Mouse (Mus musculus) gastrocnemius, postnatal 4 days (tissue): ENCODE data around the gene Rab34. TPM values are rescaled to one million over a fixed set of nuclear protein-coding genes. Genes with fewer than 3 reads are reported as not detected.
A peak's percentile ranks its signal among the peaks of the same experiment; 100 is the strongest.
"Not testable (repeated sequence)": the region's sequence is repeated elsewhere in the genome, so short reads cannot be mapped to it uniquely, and the experiment has no call there.

ENCODE experiments used
- DNase-seq, 2 experiments: peaks; one replicate each; pipeline ENCODE4 v3.0.0; 2021 to 2022; ENCODE audit warnings: low spot score in 2 of 2, mixed read lengths in 2 of 2
- total RNA-seq, 2 experiments: library from RNA; stranded (reverse); gene quantifications; 2 replicates each; pipeline ENCODE4 v1.2.3; 2021

Gene Rab34
- total RNA-seq, 2 experiments from 2014 or later, result 43.9 to 45.7 TPM

DNA sequence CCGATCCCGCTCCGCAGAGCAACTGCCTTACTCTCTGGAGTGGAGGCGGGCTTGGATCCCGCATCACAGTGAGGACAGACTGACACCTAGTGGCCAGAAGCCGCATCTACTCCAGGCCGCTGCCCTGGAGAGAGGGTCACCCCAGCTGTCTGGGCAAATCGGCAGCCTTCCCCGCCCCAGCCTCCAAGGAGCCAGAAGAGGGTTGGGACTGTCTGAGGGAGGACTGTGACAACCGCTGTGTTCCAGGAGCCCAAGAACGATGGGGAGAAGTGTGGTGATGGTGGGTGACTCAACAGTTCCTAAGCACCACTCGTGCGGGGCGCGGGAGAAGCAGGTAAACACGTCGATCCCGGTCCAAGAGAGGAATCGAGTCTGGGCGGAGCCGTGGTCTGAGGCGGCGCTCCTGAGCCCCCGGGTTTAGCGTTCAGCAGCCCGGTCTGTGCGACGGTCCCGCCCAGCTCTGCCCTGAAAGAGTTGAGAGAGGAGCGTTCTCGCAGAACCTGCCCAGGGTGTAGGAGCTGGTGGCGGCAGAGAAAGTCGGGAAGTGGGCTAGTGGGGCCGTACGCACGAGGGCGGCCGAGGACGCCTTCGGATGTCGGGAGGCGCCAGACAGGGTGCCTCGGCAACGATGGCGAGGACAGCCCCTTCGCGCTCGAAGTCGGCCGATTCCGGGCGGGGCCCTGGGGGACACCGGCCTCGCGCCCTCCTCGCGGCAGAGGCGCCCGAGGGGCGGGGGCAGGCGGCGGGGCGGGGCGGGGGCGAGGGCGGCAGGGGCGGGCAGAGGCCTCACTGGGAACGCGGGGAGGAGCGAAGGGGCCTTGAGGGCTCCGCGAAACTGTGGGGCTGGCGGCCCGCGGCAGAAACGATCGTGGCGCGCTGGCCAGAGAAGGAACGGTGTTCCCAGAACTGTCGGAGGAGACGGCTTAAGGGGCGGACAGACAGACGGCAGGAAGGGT lies 10.0 kb upstream of the Rab34 start:
- peak; percentile 91 to 96 for DNase-seq

DNA sequence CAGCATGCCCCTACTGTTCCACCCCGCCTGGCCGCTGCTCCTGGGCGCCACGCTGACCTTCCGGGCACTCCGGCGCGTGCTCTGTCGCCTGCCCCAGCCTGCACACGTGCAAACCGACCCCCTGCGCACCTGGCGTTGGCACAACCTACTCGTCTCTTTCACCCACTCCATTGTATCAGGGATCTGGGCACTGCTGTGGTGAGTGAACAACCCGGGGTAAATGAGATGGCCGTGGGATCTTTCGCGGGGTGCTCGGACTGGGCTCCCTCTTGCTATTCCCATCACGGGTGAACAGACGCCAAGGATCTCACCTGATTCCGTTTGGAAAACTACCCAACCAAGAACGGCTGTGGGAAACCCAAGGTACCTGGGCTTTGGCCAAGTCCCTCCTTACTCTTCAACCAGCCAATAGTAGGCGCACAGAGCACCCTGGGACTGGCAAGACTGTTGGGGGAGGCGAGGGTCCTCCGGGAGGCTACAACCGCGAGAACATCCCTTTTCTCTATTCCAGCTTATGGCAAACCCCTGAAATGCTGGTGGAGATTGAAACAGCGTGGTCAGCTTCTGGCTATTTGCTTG lies 9.3 kb upstream of the Rab34 start:
- peak in 1 of 2 experiments; percentile 61 for DNase-seq

DNA sequence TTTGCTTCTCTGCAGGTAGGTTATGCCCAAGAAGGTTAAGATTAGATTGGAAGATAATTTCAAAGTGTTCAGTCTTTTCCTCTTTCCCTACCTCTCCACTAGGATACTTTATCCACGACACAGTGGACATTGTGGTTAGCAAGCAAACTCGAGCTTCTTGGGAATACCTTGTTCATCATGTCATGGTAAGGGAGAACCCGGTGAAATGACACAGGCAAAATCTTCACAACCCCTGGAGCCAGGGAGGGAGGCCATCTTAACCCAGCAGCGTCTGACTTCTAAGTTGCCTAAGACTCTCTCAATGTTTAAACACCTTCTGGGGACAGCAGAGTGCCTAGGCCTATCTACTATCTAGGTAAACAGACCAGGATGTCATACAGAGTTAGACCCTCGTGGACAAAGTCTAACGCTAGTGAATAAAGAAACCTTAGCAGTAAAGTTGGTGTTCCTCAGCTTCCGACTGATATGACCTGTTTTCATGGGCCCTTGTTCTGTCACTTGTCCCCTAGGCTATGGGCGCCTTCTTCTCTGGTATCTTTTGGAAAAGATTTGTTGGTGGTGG lies 8.7 kb upstream of the Rab34 start:
- no peak for DNase-seq

- no peak for DNase-seq
These were observed 8.0 kb upstream of the Rab34 start for GRCm38 (mm10) chr11:78180081-78180761.

DNA sequence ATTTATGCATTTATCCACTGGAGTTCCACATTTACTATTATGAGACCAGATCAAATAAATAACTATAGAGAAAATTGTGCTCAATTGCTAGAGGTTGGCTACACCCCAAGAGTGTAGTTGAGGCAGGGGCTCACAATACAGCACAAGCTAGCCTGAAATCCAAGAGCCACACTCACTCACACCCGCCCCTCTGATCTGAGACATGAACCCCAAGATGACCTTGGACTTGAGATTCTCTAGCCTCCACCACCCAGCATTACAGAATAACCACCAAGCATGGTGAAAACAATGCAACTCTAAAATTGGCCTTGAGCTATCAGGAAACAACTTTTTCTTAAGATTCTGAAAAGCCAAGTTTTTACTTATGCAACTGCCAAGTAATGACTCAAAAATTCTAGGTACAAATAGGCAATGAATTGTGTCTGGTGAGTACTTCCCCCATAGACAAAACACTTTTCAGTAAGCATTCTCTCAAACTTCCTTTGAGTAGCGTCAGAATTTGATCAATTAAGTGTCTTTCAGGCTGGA lies 6.3 kb upstream of the Rab34 start:
- no peak for DNase-seq

- no peak for DNase-seq
These were observed 5.8 kb upstream of the Rab34 start for GRCm38 (mm10) chr11:78182450-78182849.

- DNase-seq, result peak; percentile 43 to 72
These were observed 5.0 kb upstream of the Rab34 start, which contains the start of gene Rpl23a for GRCm38 (mm10) chr11:78182961-78183844. Rpl23a (minus strand) TSS chr11:78183584.

DNA sequence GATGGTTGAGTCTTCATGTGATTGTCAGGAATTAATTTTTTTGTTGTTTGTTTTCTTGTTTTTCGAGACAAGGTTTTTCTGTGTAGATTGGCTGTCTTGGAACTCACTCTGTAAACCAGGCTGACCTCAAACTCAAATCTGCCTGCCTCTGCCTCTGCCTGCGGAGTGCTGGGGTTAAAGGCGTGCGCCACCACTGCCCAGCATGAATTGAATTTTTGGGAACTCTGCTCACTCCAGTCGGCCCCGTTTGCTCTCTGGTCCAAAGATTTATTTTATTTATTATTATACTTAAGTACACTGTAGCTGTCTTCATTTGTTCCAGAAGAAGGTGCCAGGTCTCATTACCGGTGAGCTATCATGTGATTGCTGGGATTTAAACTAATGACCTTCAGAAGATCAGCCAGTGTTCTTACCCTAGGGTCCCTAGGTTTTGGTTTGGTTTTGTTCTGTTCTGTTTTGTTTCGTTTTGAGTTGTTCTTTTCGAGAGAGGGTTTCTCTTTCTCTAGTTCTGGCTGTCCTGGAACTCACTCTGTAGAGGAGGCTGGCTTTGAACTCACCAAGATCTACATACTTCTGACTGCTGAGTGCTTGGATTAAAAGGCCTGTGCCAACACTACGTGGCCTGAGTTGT lies 4.2 kb upstream of the Rab34 start:
- no peak for DNase-seq

- DNase-seq, result not testable (repeated sequence)
These were observed 3.5 kb upstream of the Rab34 start for GRCm38 (mm10) chr11:78184702-78185101.

- peak; percentile 60 to 78 for DNase-seq
These were observed 1.2 kb downstream of the Rab34 start for GRCm38 (mm10) chr11:78189234-78190040.

- DNase-seq, result no peak
These were observed 1.8 kb downstream of the Rab34 start for GRCm38 (mm10) chr11:78190041-78190440.

DNA sequence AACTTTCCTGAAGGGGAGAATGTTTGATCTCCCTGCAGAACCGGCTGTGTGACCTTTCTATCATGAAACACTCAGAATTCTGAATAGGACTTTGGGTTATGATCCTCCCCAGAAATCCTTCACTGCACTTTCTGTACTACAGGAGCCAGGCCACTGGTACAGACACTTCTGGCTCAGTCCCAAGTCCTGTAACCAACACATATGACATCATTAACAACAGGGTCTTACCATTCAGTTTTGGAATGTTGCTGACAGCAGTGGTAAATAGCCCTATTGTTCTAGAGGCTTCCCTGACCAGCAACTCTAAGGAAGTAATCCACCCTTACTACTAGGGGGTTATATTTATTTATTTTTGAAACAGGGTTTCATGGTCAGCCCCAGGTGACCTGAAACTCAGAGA lies 4.9 kb downstream of the Rab34 start, which contains the start of gene Proca1:
Gene Proca1, plus strand, starts transcription at position 280 of the 400 bp plus-strand sequence.
- no peak for DNase-seq

- peak; percentile 63 to 80 for DNase-seq
These were observed 6.3 kb downstream of the Rab34 start for GRCm38 (mm10) chr11:78194411-78195100.

- no peak for DNase-seq
These were observed 7.1 kb downstream of the Rab34 start for GRCm38 (mm10) chr11:78195101-78195863.

- no peak for DNase-seq
These were observed 14.1 kb downstream of the Rab34 start for GRCm38 (mm10) chr11:78202372-78202771.

DNA sequence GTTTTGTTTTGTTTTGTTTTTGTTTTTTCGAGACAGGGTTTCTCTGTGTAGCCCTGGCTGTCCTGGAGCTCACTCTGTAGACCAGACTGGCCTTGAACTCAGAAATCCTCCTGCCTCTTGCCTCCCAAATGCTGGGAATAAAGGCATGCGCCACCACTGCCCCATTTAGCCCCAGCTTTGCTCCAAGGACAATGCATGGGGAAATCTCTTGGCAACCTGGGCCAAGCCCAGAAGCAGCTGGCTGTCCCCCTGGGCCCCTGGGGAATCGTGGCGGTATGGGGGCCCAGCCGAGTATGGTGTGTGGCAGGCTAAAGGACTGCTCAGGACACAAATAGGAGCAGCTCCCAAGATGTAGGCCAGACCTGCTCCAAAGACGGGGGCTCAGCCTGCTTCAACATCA lies 16.1 kb downstream of the Rab34 start:
- no peak for DNase-seq
